Mouse (Mus musculus) embryonic facial prominence, embryonic 10.5 days (tissue): ENCODE results near the gene Syne4. TPM values are rescaled to one million over a fixed set of nuclear protein-coding genes. Genes with fewer than 3 reads are reported as not detected.

ENCODE experiments used
- DNase-seq: peaks from one replicate; pipeline ENCODE4 v3.0.0-alpha.2; 2017; ENCODE audit warnings: low spot score
- H3K27ac ChIP-seq: fragments of 300-500 bp; sonication (generic); replicated peaks from 2 replicates; pipeline ENCODE4 v1.5.1; 2016; ENCODE audit warnings: mild to moderate bottlenecking
- H3K27me3 ChIP-seq: fragments of 300-500 bp; sonication (generic); replicated peaks from 2 replicates; pipeline ENCODE4 v1.6.1; 2016; ENCODE audit warnings: low read depth, mild to moderate bottlenecking; ENCODE audit not compliant: poor library complexity, severe bottlenecking
- H3K36me3 ChIP-seq: fragments of 300-500 bp; sonication (generic); replicated peaks from 2 replicates; pipeline ENCODE4 v1.6.1; 2016; ENCODE audit warnings: mild to moderate bottlenecking, moderate library complexity
- H3K4me1 ChIP-seq: fragments of 300-500 bp; sonication (generic); 2 replicates; pipeline ENCODE4 v1.6.1; 2016
- H3K4me3 ChIP-seq: fragments of 300-500 bp; sonication (generic); 2 replicates; pipeline ENCODE4 v1.5.1; 2016; ENCODE audit warnings: mild to moderate bottlenecking, moderate library complexity
- H3K9me3 ChIP-seq: fragments of 300-500 bp; sonication (generic); 2 replicates; pipeline ENCODE4 v1.6.1; 2016; ENCODE audit warnings: mild to moderate bottlenecking
- WGBS: fragments of 180-500 bp; shearing (Covaris S2); methylation state at CpG from one replicate; pipeline ENCODE4 v1.1.7; 2016; 5-methylcytosine and 5-hydroxymethylcytosine counted together
- polyA plus RNA-seq: library from polyadenylated mRNA; unstranded; fragments of >200 nt; fragmentation: Nextera tagmentation; extraction: Ambion mirVana; gene quantifications from 2 replicates; pipeline ENCODE4 v1.2.1, GENCODE M21; 2016

Gene Syne4
- polyA plus RNA-seq, 1 experiment from 2014 or later = 65.6 TPM

DNA sequence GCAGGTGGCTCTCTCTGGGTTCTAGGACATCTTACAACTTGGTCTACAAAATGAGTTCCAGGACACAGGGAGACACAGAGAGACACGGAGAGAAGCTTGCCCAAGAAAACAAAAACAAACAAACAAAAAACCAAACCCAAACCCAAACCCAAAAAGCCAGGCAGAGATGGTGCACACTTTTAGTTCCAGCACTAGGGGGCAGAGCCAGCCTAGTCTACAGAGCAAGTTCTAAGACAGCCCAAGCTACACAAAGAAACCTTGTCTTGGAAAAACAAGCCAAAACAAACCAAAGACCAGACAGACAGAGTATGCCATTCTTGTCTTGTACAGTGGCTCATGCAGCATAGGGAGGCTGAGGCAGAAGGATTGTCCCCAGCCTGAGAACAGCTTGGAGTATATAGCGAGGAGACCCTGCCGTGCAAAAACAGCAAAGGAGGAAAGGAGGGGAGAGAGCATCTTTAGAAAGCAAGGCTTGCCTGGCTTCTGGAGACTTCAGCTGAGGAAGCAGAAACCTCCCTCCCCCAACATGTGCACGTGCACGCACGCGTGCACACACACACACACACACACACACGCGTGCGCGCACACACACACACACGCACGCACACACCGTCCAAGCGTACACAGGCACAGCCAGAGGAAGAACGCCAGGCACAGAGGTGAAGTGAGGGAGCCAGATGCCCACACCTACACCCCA, 8.4 kb upstream of the Syne4 start:
- WGBS = 90% methylated on average over 16 of the region's 16 CpGs
- H3K27ac ChIP-seq = no peak overlapping the region
- H3K4me1 ChIP-seq = peaks cover 19% of the 10 kb centered on the region
- H3K4me3 ChIP-seq = no peak overlapping the region
- peaks cover 67% of the 10 kb centered on the region for H3K36me3 ChIP-seq
- no peak for DNase-seq
- H3K27me3 ChIP-seq = no peaks in the 10 kb centered on the region
- peaks cover 4% of the 10 kb centered on the region; the same call in 1 of the 2 replicates for H3K9me3 ChIP-seq

DNA sequence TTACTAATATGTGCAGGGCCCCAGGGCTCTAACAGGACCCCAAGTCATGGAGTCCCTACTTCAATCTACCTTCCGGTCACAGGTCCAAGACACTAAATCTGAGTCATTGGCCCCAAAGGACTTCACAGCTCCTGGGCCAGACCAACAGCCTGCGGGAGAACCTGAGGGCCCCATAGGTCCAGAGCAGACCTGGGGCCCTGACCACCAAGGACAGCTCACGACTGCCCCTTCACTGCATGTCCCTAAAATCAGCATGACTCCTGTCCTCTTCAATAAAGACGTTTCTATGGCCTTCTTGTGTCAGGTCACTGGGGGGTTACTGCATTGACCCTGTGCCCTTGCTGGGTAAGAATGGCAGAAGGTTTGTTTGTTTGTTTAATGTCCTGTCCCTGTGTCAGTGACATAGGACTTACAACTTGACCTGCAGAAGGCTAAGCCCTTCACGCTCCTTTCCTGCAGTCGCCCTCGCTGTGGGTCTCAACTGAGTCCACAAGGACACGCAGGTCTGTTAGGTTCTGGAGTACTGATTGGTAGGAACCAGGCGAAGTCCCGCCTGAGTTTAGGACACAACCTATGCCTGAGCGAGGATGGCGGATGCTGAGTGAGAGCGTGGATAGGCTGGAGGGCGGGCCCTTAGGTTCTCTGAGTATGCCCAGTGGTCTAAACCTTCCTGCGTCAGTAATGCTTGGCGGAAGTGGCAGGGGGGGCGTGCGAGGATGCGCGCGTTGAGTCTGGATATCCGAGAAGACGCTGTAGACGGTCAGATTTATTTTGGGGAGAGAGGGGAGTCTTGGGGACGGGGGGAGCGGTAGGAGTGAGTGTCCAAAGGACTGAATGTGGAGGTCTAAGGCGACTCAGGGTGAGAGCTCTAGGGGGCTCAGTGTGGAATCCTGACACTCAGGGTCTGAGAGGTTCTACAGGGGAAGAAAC, 6.3 kb upstream of the Syne4 start, which contains the start of gene Alkbh6:
Gene Alkbh6, plus strand, starts transcription at position 642 of the 930 bp plus-strand sequence.
- Histone ChIP-seq H3K27ac (peak within 1 kb of the TSS; percentile 79), H3K4me1 (peaks cover 20% of the 10 kb centered on the region), H3K4me3 (peak within 1 kb of the TSS; percentile 73), H3K36me3 (peaks cover 67% of the 10 kb centered on the region), H3K9me3 (peaks cover 4% of the 10 kb centered on the region; the same call in 1 of the 2 replicates), H3K27me3 (no peaks in the 10 kb centered on the region)
- 4% methylated on average over 27 of the region's 27 CpGs for WGBS
- DNase-seq = peak; percentile 94

DNA sequence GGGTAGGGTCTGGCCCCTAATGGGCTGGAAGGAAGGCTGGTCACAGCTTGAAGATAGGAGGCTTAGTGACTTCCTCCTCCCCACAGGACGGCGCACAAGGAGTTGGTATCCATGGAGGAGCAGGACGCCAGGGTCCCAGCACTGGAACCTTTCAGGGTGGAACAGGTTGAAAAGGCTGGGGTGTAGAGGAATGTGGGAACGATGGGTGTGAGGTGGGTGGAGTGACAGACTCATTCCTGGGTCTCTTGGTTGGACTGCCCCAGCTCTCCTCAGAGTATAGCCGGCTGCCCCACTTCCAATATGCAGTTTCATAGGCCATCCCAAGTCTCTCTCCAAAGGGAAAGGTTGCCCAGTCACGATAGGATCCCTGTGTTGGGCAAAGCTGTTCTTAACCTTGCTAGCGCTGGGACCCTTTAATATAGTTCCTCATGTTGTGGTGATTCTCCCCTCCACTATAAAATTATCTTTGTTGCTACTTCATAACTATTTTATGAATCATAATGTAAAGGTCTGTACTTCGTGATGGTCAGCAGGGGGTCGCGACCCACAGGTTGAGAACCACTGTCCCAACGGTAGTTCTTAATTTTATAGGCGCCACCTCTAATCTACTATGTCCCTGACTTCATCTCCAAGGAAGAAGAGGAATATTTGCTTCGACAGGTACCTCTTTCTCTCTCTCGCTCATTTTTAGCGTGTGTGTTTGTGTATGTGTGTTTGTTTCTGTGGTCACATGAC, 5.0 kb upstream of the Syne4 start:
- peaks cover 61% of the 10 kb centered on the region for H3K36me3 ChIP-seq
- DNase-seq = no peak
- H3K9me3 ChIP-seq = no peaks in the 10 kb centered on the region
- H3K4me1 ChIP-seq = peaks cover 32% of the 10 kb centered on the region
- peak overlapping the region; percentile 73 for H3K4me3 ChIP-seq
- 0 out of 2 replicates have a peak overlapping the region, but pooled peaks have one; percentile 79 for H3K27ac ChIP-seq
- 65% methylated on average over 15 of the region's 15 CpGs for WGBS
- no peaks in the 10 kb centered on the region for H3K27me3 ChIP-seq

DNA sequence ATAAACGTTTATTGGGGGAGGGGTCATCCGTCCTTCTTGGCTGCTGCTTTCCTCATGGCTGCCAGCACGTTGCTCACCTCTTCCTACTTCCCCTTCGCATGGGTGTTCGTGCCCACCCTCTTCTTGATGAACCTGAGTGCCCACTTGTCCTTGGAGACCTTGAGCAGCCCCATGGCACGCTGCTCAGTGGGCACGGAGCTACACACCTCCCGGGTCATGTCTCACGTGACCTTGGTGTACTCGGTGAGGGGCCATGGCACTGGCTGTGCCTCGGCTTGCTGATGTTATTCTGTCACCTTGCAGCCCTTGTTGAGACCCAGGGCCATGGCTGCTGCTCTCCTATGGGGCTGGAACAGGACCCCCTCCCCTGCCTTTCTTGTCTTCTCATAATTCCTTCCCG, 4.5 kb upstream of the Syne4 start:
- Histone ChIP-seq H3K9me3 (no peaks in the 10 kb centered on the region), H3K4me1 (peaks cover 37% of the 10 kb centered on the region), H3K27me3 (no peaks in the 10 kb centered on the region), H3K4me3 (peak overlapping the region; percentile 73; the same call in 1 of the 2 replicates), H3K36me3 (peaks cover 58% of the 10 kb centered on the region), H3K27ac (no peak overlapping the region)
- 89% methylated on average over 12 of the region's 12 CpGs for WGBS
- DNase-seq = no peak

DNA sequence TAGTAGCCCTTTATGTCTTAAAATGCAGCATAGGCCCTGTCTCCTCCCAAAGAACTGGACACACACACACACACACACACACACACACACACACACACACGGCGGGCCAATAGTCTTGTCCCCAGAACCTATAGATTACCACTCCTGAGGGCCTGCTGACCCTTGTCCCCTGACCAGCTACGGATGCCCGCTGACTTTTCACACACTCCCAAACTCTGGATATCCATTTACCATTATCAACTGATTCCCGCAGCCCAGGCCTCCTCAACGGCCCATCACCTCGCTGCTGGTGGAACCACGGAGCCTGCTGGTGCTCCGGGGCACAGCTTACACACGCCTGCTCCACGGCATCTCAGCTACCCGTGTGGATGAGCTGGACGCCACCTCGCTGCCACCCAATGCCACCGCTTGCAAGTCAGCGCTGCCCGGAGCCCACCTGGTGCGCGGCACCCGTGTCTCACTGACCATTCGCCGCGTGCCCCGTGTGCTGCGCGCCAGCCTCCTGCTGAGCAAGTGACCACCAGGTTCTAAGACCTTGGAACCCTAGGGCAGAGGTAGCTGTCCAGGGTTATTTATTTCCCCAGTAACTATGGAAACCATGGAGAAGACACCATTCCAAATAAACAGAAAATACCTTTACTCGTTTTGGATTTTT, 814 bp upstream of the Syne4 start:
- H3K27ac ChIP-seq = no peak overlapping the region
- peaks cover 60% of the 10 kb centered on the region for H3K36me3 ChIP-seq
- H3K4me3 ChIP-seq = no peak overlapping the region; the same call in 1 of the 2 replicates
- peaks cover 41% of the 10 kb centered on the region for H3K4me1 ChIP-seq
- 46% methylated on average over 27 of the region's 27 CpGs for WGBS
- H3K27me3 ChIP-seq = no peaks in the 10 kb centered on the region
- DNase-seq = no peak
- H3K9me3 ChIP-seq = no peaks in the 10 kb centered on the region

DNA sequence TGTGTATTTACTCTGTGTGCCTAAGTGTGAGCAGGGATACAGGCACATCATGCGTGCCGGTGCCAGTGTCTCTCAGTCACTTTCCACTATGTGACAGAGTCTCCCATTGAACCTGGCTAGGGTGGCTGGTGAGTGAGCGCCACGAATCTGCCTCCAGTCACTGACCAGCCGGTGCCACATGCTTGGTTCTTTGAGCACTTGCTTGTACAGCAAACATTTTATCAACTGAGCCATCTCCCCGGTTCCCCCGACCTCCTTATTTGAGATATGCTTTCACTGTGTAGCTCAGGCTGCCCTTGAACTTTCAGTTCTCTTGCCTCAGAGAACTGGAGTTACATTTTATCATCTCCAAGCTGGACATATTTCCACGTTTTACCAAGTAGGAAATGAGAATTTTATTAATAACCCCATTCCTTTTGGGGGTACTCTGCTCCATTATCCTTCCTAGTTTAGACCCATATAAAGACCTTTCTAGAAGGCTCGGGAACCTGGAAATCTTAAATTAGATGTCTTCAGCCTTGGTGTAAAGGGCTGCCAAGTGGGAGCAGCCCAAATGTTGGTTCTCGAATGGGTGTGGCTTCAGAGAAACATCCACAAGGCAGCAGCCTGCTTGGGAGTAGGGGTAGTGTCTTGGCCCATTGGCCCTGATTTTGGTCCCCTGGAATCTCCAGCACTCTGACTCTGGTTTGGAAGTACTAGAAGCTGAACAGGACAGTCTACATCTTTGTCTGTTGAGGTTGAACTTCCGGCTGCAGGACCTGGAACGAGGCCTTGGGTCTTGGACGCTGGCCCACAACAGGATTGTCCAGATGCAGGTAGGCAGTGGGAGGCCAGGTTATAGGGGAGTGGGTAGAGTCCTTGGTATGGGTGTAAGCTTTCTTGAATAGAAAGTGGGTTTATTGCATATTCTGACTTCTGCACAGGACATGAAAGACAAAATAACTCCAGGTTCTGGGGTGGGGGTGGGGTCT, 1.2 kb downstream of the Syne4 start:
- H3K4me3 ChIP-seq = peak overlapping the region; percentile 68
- peaks cover 30% of the 10 kb centered on the region for H3K4me1 ChIP-seq
- DNase-seq = no peak
- WGBS = 75% methylated on average over 13 of the region's 13 CpGs
- peaks cover 66% of the 10 kb centered on the region for H3K36me3 ChIP-seq
- H3K27me3 ChIP-seq = no peaks in the 10 kb centered on the region
- peak overlapping the region; percentile 87 for H3K27ac ChIP-seq
- no peaks in the 10 kb centered on the region for H3K9me3 ChIP-seq

DNA sequence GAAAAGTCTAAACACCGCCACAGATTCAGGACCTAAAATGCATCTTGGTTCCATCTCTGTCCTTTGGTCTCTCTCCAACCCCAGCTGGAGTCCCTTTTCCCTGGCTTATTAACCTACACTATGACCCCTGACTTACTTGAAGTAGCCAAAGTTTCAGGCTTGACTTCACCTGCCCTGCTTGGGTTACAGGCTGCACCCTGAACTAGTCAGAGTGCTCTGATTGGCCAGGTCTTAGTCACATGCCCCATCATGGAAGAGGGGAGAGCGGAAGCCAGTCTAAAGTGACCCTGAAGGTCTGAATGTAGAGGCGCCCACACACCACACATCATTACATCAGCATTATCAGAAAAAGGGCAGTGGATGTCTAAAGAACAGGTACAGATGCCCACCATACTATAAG, 3.5 kb downstream of the Syne4 start:
- WGBS = 88% methylated on average over 3 of the region's 3 CpGs
- peaks cover 43% of the 10 kb centered on the region for H3K36me3 ChIP-seq
- DNase-seq = no peak
- no peak overlapping the region for H3K27ac ChIP-seq
- H3K27me3 ChIP-seq = no peaks in the 10 kb centered on the region
- H3K9me3 ChIP-seq = no peaks in the 10 kb centered on the region
- no peak overlapping the region for H3K4me3 ChIP-seq
- peaks cover 44% of the 10 kb centered on the region for H3K4me1 ChIP-seq

DNA sequence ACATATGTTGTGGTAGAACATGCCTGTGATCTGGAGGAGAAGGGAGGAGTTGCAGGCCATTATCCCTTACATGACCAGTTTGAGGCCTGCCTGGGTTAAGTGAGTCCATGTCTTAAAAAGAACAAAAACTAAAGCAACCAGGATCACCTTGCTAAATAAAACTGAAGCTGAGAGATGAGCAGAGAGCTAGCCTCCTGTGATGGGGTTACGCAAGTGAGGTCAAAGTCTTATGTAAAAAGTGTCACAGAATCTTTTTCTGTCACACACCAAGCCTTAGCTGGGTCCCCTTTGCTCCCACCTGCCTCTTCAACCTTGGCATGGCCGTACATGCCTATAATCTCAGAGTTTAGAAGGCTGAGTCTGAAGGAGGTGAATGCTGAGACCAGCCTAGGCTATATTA, 6.3 kb downstream of the Syne4 start:
- no peak for DNase-seq
- H3K36me3 ChIP-seq = peaks cover 39% of the 10 kb centered on the region
- H3K27me3 ChIP-seq = no peaks in the 10 kb centered on the region
- H3K9me3 ChIP-seq = peaks cover 5% of the 10 kb centered on the region; the same call in 1 of the 2 replicates
- peaks cover 18% of the 10 kb centered on the region for H3K4me1 ChIP-seq
- WGBS = 86% methylated on average over 2 of the region's 2 CpGs
- peak overlapping the region; percentile 73 for H3K4me3 ChIP-seq
- H3K27ac ChIP-seq = no peak overlapping the region

DNA sequence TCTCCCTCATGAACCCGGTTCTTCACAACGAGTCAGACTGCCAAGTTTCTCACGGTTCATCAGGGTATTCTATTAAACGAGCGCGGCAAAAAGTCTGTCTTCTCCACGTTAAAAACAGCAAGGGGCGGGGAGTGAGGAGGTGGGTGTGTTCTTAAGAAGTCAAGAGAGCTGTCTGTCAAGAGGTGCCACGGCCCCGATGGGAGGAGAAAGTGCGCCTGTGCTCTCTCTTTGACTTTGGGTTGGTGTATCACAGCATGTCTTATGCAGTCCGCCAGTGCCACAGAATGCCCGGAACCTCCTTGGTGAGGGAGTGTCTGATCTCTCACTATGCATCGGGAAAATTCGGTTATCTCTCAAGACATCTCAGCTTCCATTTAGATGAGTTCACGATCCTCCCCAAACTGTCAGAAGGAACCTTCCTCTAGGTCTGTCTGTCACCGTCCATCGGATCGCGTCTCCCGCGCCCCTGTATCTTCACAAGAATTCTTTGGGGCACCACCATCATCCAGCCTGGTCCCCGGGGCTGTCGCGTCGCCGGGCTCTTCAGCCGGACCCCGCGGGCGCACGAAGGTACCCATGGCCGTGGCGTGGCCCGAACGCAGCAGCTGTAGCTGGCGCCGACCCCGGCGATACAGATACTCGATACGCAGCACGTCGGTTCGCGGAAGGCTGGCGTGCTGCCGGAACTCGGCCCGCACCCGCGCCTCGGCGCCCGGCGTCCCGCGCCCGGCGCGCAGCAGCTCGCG, 7.1 kb downstream of the Syne4 start, which contains the start of gene E130208F15Rik:
Gene E130208F15Rik, plus strand, starts transcription at position 202 of the 746 bp plus-strand sequence.
- H3K9me3 ChIP-seq = peaks cover 5% of the 10 kb centered on the region; the same call in 1 of the 2 replicates
- WGBS = under 1% methylated on average over 63 of the region's 63 CpGs

DNA sequence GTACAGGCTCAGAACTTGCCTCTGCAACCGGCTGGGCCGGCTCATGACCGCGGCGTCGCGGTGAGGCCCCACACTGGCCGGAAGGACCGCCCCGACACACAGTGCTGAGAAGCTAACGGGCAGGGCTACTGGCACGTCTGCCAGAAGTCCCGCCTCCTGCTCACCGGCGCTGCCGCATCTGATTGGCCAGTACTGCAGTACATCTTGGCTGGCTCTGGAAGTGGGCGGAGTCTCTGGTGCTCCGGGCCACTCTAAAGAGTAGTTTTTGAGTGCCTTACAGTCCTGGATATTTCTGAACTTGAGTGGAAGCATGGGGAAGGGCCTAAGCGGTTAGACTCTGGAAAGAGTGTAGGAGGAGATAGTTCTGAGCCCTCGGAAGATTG, 7.7 kb downstream of the Syne4 start:
- WGBS = under 1% methylated on average over 20 of the region's 20 CpGs
- peak; percentile 98 for DNase-seq
- H3K27ac ChIP-seq = peak overlapping the region; percentile 90
- H3K9me3 ChIP-seq = peaks cover 5% of the 10 kb centered on the region; the same call in 1 of the 2 replicates
- H3K4me3 ChIP-seq = peak overlapping the region; percentile 73
- H3K4me1 ChIP-seq = peaks cover 16% of the 10 kb centered on the region
- peaks cover 29% of the 10 kb centered on the region for H3K36me3 ChIP-seq
- no peaks in the 10 kb centered on the region for H3K27me3 ChIP-seq

More for the DNA sequence above, 7.1 kb downstream of the Syne4 start, which contains the start of gene E130208F15Rik:
- Histone ChIP-seq H3K4me3 (peak within 1 kb of the TSS; percentile 73), H3K36me3 (peaks cover 35% of the 10 kb centered on the region), H3K4me1 (peaks cover 16% of the 10 kb centered on the region), H3K27ac (peak within 1 kb of the TSS; percentile 90), H3K27me3 (no peaks in the 10 kb centered on the region)
- peak; percentile 76 for DNase-seq
